Mouse (Mus musculus): ENCODE data around the gene Ppp1ca. TPM values are rescaled to one million over a fixed set of nuclear protein-coding genes. Genes with fewer than 3 reads are reported as not detected.

Ppp1ca gene
- total and polyA plus RNA-seq, 3 experiments = 389 to 635 (median 502) TPM

DNA sequence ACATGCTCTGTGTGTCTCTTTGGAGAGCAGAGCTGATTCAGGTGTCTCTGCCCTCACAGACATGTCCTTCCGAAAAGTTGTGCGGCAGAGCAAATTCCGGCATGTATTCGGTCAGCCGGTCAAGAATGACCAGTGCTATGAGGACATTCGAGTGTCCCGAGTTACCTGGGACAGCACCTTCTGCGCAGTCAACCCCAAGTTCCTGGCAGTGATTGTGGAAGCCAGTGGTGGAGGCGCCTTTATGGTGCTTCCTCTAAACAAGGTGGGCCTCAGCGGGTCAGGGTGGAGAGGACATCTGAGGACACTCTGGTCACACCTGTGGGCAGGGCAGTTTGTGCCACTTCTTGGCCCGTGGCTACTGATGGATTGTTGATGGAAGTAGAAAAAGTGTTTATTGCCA, 42.6 kb upstream of the Ppp1ca start (continued):
- TF ChIP-seq HCFC1 (IDR thresholded peaks at IDR 0.05; ENCODE audit: low read depth, low read length) = no peak

GRCm38 (mm10) chr19:4149764-4150461, 42.0 kb upstream of the Ppp1ca start:
- peaks cover 18% of the 10 kb centered on the region for H3K79me2 ChIP-seq (replicated peaks; ENCODE audit: control insufficient read depth, extremely low read depth, insufficient read depth, poor library complexity, severe bottlenecking)
- H3K4me1 ChIP-seq (ENCODE audit: control insufficient read depth in 1 of 2, insufficient read depth in 2 of 2) = peaks cover 37 to 70% of the 10 kb centered on the region in 2 experiments
- peak overlapping the region; percentile 52 to 92 (median 77) for H3K4me3 ChIP-seq (replicated peaks in 1 of 3; ENCODE audit: low read depth in 2 of 3, low read length in 2 of 3, poor library complexity in 1 of 3)
- no peaks in the 10 kb centered on the region for H3K27me3 ChIP-seq (replicated peaks)
- H3K4me2 ChIP-seq (ENCODE audit: insufficient read depth, low read depth, poor library complexity, severe bottlenecking) = peak overlapping the region; percentile 93
- H3K36me3 ChIP-seq (replicated peaks in 1 of 2; ENCODE audit: control insufficient read depth in 1 of 2, insufficient read depth in 1 of 2, low read length in 1 of 2) = peaks cover 30 to 47% of the 10 kb centered on the region in 2 experiments
- dilution Hi-C loops (cut with MboI; ENCODE audit: extremely low pct_ligation_motif_present, extremely low pct_unique_long_range_greater_than_20kb, low sequenced_read_pairs) = no loop called here
- in situ Hi-C loops (cut with MboI; ENCODE audit: low pct_ligation_motif_present, low pct_unique_long_range_greater_than_20kb, low sequenced_read_pairs) = no loop called here
- H3K27ac ChIP-seq (ENCODE audit: insufficient read depth, low read depth) = peak overlapping the region; percentile 84
- no peak for DNase-seq (ENCODE audit: extremely low read depth)
- no peak for TF ChIP-seq ZNF384 (IDR thresholded peaks at IDR 0.05; ENCODE audit: low read depth, low read length)
- TF ChIP-seq SIN3A (IDR thresholded peaks at IDR 0.05; ENCODE audit: low read length) = peak; percentile 50; the same call in 1 of the 2 replicates
- TF ChIP-seq MAZ (IDR thresholded peaks at IDR 0.05; ENCODE audit: low read depth, low read length) = 0 out of 2 replicates have a peak, but pooled peaks have one; percentile 16
- TF ChIP-seq CHD1 (IDR thresholded peaks at IDR 0.05; ENCODE audit: low read depth, low read length) = 0 out of 2 replicates have a peak, but pooled peaks have one; percentile 26
- no peak for TF ChIP-seq MAX (IDR thresholded peaks at IDR 0.05; ENCODE audit: low read length)
- 0 out of 2 replicates have a peak, but pooled peaks have one; percentile 39 for TF ChIP-seq MXI1 (IDR thresholded peaks at IDR 0.05; ENCODE audit: low read depth, low read length)
- H3K9ac ChIP-seq (ENCODE audit: insufficient read depth, low read depth) = peak overlapping the region; percentile 96
- peaks cover 5% of the 10 kb centered on the region for H3K9me3 ChIP-seq (replicated peaks; ENCODE audit: low read length)

DNA sequence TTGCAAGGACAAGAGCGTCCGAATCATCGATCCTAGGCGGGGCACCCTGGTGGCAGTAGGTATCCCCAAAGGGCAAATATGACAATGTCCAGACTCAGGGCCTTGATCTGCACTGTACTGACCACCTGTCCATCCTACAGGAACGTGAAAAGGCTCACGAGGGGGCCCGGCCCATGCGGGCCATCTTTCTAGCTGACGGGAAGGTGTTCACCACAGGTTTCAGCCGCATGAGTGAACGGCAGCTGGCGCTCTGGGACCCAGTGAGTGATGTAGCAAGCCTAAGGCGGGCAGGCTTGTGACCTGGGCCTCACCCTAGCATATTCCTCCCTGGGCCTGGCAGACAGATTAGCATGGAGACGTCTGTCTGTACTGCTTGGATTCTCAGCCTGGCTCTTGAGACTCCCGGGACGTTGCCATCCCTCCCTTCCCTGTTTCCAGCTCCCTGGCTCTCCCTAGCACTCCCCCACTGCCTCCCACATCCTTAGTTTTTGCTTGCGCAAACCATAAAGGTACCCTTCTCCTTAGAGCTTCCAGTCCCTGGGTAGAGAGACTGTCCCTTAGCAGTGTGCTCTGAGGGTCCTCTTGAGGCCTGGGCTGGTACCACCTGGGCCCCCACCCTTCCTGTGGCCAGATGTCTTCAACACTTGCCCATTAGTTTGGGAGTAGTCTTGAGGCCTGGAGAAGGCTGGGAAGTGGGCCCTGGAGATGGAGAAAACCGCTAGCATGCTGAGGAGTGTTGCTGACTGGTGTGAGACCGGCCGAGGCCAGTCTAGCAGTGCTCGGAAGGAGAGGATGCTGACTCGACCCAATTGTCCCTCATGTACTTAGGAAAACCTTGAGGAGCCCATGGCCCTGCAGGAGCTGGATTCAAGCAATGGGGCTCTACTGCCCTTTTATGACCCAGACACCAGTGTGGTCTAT, 41.0 kb upstream of the Ppp1ca start:
- dilution Hi-C loops (cut with MboI; ENCODE audit: extremely low pct_ligation_motif_present, extremely low pct_unique_long_range_greater_than_20kb, low sequenced_read_pairs) = no loop called here
- Histone ChIP-seq H3K27ac (ENCODE audit: insufficient read depth, low read depth) (peak overlapping the region; percentile 84), H3K4me3 (replicated peaks in 1 of 3; ENCODE audit: low read depth in 2 of 3, low read length in 2 of 3, poor library complexity in 1 of 3) (peak overlapping the region; percentile 52 to 92 (median 77)), H3K9ac (ENCODE audit: insufficient read depth, low read depth) (peak overlapping the region; percentile 96; the same call in 1 of the 2 replicates), H3K4me1 (ENCODE audit: control insufficient read depth in 1 of 2, insufficient read depth in 2 of 2) (peaks cover 34 to 66% of the 10 kb centered on the region in 2 experiments), H3K27me3 (replicated peaks) (no peaks in the 10 kb centered on the region), H3K79me2 (replicated peaks; ENCODE audit: control insufficient read depth, extremely low read depth, insufficient read depth, poor library complexity, severe bottlenecking) (peaks cover 26% of the 10 kb centered on the region), H3K9me3 (replicated peaks; ENCODE audit: low read length) (peaks cover 2% of the 10 kb centered on the region), H3K36me3 (replicated peaks in 1 of 2; ENCODE audit: control insufficient read depth in 1 of 2, insufficient read depth in 1 of 2, low read length in 1 of 2) (peaks cover 30 to 48% of the 10 kb centered on the region in 2 experiments), H3K4me2 (ENCODE audit: insufficient read depth, low read depth, poor library complexity, severe bottlenecking) (peak overlapping the region; percentile 93)
- in situ Hi-C loops (cut with MboI; ENCODE audit: low pct_ligation_motif_present, low pct_unique_long_range_greater_than_20kb, low sequenced_read_pairs) = no loop called here
- peak; percentile 74 for DNase-seq (ENCODE audit: extremely low read depth)
- TF ChIP-seq ZKSCAN1 (IDR thresholded peaks at IDR 0.05; ENCODE audit: borderline replicate concordance, low read depth, low read length) (no peak), NELFE (IDR thresholded peaks at IDR 0.05; ENCODE audit: low read depth, low read length) (no peak), SMC3 (IDR thresholded peaks at IDR 0.05; ENCODE audit: low read depth, low read length) (peak; percentile 42), UBTF (IDR thresholded peaks at IDR 0.05; ENCODE audit: low read depth, low read length) (no peak), ELF1 (IDR thresholded peaks at IDR 0.05; ENCODE audit: low read depth, low read length) (no peak), TBP (conservative IDR thresholded peaks at IDR 0.05; ENCODE audit: low read depth, low read length) (no peak), PAX5 (IDR thresholded peaks at IDR 0.05; ENCODE audit: low read length) (no peak), ZNF384 (IDR thresholded peaks at IDR 0.05; ENCODE audit: low read depth, low read length) (no peak), MAZ (IDR thresholded peaks at IDR 0.05; ENCODE audit: low read depth, low read length) (no peak), MXI1 (IDR thresholded peaks at IDR 0.05; ENCODE audit: low read depth, low read length) (peak; percentile 69; the same call in 1 of the 2 replicates), GABPA (IDR thresholded peaks at IDR 0.05; ENCODE audit: insufficient replicate concordance, low read depth, low read length) (no peak), SIN3A (IDR thresholded peaks at IDR 0.05; ENCODE audit: low read length) (0 out of 2 replicates have a peak, but pooled peaks have one; percentile 38), RAD21 (IDR thresholded peaks at IDR 0.05; ENCODE audit: low read depth, low read length) (peak; percentile 37), ZMIZ1 (IDR thresholded peaks at IDR 0.05; ENCODE audit: low read depth, low read length) (0 out of 2 replicates have a peak, but pooled peaks have one; percentile 19), CTCF (conservative IDR thresholded peaks at IDR 0.05 in 1 of 2, IDR thresholded peaks at IDR 0.05 in 1 of 2; ENCODE audit: low read depth in 2 of 2, low read length in 2 of 2) (peak in 1 of 2 experiments; percentile 54; a peak in 2 of 4 replicates), TCF12 (IDR thresholded peaks at IDR 0.05; ENCODE audit: low read depth, low read length) (peak; percentile 42; the same call in 1 of the 2 replicates), USF2 (conservative IDR thresholded peaks at IDR 0.05; ENCODE audit: low read depth, low read length) (no peak), MYC (IDR thresholded peaks at IDR 0.05; ENCODE audit: low read depth, low read length) (peak; percentile 77), NRF1 (IDR thresholded peaks at IDR 0.05; ENCODE audit: low read depth, low read length) (no peak), BHLHE40 (IDR thresholded peaks at IDR 0.05; ENCODE audit: low read depth, low read length) (peak; percentile 84), ETS1 (conservative IDR thresholded peaks at IDR 0.05; ENCODE audit: low read depth, low read length) (peak; percentile 51; the same call in 1 of the 2 replicates), EP300 (IDR thresholded peaks at IDR 0.05; ENCODE audit: low read length) (no peak)

Measured in CH12.LX (cell line).